Mouse (Mus musculus): ENCODE measurements around the gene Xylb.
A peak's percentile ranks its signal among the peaks of the same experiment; 100 is the strongest.

Gene Xylb

DNA sequence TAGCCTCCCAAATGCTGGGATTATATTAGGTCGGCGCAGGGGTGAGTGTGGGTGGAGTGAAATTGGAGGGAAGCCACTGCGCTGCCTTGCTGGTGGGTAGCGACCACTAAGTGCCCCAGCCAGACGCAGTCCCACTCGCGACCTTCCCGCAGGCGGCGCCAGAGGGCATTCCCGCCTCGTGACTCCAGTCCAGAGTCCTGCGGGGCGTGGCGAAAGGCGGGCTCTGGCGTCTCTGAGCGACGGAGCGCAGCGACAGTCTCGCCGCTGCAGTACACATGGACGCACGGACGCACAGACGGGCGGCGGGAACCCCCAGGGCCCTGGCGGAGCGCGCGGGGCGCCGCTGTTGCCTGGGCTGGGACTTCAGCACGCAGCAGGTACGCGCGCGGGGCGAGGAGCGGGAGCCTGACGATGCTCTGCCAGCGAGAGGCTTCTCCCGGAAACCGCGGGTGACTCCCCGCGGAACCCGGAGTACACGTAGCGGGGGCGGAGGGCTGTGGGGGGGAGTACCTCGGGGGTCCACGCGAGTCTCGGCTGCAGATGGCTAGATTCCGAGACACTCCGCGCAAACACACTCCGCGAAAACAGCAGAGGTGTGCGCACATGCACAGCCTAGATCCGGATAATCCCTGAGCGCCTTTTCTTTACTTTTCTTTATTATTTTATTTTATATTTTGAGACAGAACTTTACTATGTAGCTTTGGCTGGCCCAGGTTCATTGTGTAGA, at the start of gene Xylb:
Gene Xylb, plus strand, starts transcription at position 51 of the 727 bp plus-strand sequence.
- DNase-seq (ENCODE audit: low read depth), result peak; percentile 73

DNA sequence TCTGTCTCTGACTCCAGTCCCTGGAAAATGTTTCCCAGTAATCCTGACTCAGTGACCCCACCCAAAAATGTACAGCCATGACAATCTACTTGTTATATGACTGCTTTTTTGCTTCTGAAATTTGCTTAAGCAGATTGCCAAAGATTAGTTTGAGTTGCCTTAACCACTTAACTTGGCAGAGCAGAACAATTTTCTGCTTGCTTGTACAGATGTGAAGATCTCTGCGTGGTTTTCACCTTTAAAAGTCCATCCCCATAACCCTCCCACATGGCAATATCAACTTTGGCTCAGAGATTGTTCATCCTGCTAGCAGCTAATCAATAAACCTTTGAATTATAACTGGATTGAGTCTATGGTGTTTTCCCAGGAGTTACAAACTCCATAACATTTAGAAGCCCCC, 48.1 kb upstream of the Xylb start:
- DNase-seq (ENCODE audit: low read depth), result no peak

DNA sequence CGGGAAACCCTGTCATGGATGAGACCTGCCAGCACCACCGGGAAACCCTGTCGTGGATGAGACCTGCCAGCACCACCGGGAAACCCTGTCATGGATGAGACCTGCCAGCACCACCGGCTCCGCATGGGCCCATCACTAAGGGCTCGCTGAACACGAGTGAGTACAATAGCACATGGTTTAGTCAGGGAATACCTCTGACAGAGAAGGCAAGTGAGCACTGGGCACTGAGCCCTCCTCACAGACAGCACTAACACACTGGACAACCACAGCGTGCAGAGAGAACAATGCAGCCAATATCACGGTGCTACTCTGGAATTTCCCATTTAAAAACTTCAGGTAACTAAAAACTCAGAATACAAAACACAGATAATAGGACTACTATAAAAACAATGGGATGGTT, 44.1 kb upstream of the Xylb start:
- no peak for DNase-seq (ENCODE audit: low read depth)

DNA sequence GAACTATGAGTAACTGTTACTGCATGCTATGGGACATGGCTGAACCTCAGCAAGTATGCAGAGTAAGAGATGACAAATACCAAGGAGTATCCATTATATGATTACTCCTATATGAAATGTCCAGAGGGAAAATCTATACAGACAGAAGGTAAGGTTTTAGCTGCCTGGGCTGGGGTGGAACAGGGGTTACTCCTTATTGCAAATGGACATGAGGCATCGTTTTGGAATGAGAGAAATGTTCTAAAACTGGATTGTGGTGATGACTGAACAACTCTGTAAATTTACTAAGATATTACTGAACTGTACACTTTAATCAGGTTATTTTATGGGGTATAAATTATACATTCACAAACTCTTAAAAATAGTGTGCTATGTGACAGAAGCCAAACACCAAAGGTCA, 38.3 kb upstream of the Xylb start:
- no peak for DNase-seq (ENCODE audit: low read depth)

DNA sequence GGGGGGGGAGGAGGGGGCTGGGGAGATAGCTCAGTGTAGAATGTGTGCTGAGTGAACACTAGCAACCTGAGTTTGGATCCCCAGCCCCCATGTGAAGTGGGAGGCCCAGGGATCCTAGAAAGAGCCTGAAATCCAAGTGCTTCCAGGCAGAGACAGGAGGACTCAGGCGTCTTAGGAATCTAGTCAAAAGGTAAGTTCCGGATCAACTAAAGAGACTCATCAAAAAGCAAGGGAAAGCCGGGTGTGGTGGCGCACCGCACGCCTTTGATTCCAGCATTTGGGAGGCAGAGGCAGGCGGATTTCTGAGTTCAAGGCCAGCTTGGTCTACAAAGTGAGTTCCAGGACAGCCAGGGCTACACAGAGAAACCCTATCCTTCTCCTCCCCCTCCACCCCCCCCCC, 36.7 kb upstream of the Xylb start:
- no peak for DNase-seq (ENCODE audit: low read depth)

DNA sequence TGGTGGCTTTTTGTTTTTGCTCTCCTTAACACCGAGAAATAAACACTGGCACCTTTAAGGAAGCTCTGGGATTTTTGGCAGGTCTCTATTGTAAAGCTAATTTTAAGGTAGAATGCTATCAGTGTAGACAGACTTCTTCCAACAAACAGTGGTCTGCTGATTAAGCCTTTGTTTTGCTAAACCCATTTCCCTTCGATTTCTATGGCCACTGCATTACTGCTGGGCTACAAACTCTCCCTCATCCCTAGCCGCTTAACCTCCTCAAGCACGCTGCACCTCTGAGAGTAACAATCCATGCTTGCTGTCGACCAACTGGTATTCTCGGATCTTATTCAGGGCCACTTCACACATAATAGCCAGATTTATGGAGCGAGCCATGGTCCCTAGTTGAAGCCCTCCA, 36.2 kb upstream of the Xylb start:
- DNase-seq (ENCODE audit: low read depth), result peak; percentile 28

DNA sequence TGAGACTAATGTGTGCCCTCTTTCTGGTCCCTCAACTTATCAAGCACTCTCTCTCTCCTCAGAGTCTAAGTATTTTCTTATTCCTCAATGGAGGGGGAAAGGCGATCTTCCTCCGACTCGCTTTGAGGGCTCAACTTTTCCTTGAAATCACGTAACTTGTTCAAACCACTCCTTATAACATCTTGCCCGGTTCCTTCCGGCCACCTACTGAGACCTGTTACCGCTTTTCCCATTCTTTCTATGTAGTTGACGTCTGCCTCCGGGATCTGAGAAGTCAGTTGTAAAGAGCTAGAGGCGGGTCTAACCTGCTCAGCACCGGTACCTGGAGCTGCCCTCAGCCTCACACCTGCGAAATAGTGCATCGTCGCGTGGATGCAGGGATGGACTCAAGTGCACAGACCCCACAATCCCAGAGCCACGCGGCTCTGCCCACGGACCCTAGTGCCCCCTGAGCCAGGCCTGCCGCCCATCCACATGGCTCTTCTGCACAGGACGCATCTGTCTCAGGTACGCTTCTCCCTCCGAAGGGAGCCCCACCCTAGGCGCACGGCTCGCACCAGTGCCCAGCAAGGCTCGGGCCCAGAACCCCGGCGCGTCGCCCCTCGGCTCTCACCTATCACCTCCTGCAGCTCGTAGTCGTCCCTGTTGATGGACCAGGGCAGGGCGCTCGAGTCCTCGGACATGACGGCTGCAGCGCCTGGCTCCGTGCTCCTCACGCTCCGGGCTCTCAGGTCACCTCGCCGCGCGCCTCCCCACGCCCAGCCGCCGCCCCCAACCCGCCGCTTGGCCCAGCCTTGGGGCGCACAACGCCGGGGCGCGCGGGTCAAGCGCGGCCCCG, 35.6 kb upstream of the Xylb start:
- DNase-seq (ENCODE audit: low read depth), result peak; percentile 52

DNA sequence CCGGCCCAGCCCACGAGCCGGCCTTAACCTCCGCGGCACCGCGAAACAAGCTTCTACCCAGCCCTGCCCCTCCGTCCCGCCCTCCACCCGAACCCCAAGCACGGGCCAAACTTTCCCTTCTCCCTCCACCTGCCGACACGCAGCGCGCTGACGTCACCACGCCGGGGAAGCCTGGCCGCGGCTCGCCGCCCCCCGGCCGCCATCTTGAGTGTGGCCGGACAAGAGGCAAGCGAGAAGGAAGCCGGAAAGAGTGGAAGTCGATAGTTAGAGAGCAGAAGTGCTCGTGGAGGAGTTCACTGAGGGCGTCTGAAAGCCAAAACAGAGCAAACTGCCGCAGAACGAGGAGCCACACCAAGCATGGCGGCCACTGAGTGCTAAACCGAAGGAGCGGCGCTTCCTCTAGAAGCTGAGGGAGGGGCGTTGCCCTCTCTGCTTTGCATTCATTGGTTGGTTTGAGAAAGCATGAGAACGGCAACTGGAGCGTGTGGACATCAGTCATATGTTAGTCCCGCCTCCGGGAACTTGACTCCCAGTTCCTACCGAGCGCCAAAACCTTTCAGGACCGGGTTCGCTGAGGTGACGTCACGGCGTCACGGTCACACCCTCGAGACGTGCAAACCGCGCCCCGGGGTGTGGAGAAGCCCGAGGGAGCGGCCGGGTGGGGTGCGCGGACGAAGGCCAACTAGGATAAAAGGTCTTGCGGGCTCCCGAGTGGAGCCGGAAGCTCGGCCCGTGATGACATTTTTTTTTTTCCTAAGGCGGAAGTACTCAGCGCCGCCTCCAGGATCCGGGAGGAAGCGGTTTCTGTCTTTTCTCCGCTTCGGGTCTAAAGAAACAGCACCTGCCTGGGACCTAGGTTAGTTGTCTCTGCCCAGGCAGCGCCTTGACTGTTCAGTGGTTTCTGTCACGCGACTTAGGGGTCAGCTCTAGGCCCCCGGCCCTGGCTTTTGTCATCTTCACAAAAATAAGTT, 34.6 kb upstream of the Xylb start, which contains the start of gene Oxsr1:
Gene Oxsr1, minus strand, starts transcription at position 139 of the 971 bp plus-strand sequence.
- DNase-seq (ENCODE audit: low read depth), result peak; percentile 100

DNA sequence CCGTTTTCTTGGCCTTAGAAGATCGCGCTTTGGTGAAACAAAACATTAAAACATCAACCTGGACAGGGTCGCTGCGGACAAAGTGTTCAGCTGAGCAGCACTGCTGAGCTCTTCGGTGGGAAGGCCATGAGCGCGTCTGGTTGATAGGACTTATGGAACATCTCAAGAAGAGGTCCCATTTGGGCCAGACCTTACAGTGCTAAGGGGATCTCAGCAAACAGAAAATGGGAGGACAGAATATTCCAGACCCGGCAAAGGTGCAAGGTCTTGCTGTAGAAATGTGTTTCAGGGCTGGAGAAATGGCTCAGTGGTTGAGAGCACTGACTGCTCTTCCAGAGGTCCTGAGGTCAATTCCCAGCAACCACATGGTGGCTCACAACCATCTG, 33.9 kb upstream of the Xylb start:
- no peak for DNase-seq (ENCODE audit: low read depth)

DNA sequence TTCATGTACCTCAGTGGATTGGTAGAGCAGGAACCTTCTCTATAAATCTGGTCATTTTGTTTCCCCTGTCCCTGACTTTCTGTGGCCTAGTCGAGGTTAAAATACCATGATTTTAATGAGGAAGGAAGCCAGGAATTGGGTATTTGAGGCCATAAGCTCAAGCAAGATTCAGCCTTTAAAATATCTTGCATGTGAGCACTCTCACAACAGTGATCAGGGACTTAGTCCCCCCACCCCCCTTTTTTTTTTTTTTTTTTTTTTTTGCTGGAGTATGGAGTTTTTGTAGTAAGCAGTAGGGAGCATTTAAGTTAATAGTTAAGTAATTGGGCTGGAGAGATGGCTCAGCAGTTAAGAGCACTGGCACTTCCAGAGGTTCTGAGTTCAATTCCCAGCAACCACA, 33.1 kb upstream of the Xylb start:
- DNase-seq (ENCODE audit: low read depth), result no peak

DNA sequence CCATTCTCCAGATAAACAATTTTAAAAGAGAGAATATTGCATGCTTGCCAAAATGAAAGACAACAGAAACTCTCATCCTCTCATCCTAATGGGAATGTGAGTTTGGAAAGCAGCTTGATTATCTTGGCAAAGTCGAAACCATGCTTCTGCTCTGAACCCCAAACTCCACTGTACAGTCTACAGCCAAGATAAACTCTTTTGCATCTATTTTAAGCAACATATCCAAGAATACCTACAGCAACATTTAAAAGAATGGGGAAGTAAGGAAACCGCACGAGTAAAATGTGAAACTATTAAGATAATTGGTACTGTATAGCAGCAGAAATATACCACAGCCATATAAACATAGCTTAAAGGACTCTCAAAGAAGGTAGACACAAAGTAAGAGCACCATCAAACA, 28.7 kb upstream of the Xylb start:
- DNase-seq (ENCODE audit: low read depth), result no peak

DNA sequence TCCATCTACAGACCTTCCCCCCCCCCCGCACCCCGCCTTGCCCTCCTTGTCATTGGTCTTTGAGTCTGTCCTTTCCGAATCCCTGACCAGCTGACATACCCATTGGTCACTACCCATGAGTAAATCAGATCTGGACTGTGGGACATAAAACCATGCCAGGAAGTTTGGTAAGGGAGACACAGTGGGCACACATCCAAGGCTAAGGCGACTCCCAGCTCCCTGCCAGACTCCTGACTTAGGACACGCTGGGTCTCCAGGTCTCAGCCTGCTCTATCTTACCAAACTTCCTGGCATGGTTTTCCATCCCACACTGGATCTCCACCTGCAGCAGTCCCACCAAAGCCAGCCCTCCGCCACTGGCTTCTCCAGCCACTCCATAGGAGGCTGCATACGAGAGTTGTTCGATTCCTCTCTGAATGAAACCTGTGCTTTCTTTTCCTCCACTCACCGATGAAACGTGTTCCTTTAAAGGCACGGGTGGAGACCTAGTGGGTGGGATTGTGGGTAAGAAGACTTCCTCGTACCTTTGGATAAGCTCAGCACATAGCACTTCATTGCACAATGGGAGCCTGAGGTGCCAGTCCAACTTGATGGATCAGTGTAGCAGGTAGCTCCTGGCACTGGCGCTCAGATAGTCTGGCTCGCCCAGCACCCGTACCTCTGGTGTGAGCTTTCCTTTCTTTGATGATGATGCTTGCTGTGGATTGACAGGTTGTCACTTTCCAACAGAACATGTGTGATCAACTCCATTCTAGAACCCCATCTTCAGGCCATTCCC, 26.8 kb upstream of the Xylb start:
- DNase-seq (ENCODE audit: low read depth), result no peak

DNA sequence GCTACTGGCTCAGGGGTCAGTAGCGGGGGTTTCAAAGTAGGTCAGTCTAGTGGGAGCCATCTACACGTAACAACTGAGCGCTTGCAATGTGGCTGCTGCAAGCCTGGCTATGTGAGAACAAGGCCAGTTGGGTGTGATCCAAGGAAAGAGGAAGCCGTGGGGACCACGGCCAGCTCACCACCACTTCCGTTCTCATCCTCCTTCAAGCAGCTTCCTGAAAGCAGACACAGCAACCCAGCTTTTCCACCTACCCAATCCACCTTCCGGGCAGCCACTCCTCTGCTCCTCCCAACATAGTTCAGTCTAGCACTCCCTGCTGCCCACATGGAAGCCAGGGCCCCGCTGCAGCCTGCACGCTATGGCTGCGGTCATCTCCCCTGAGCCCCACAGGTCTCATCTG, 22.9 kb upstream of the Xylb start:
- peak; percentile 57 for DNase-seq (ENCODE audit: low read depth)

DNA sequence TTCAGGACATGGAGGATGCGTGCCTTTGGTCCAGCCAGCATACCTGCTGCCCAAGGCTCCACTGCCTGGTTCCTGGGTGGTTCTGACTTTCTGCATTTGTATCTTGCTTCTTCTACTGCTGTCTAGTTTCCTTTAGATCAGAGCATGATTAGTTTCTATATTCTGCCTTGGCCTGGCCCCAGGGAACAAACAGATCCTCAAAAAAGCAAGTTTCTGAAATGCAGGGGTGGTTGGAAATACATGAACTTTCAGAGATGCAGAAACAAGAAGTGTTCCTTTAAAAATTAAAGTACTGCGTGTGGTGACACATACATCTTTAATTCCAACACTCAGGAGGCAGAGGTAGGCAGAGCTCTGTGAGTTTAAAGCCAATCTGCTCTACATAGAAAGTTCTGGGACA, 22.3 kb upstream of the Xylb start:
- DNase-seq (ENCODE audit: low read depth), result peak; percentile 25

DNA sequence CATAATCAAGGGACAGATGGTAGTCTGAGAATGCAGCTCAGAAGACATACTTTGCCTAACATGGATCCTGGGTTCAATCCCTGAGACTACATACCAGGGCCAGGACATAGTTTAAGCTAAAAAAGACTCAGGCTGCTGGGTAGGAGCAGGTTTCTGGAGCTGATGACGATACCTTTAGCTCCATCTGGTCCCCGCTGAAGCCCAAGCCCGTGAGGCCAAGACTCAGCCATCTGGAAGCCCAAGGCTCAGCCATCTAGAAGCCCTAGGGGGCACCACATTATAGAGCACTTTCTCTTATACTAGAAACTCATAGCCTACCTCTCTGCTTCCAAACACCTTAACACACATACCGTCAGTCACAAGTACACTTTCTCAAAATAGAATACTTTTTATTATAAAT, 21.6 kb upstream of the Xylb start:
- no peak for DNase-seq (ENCODE audit: low read depth)

DNA sequence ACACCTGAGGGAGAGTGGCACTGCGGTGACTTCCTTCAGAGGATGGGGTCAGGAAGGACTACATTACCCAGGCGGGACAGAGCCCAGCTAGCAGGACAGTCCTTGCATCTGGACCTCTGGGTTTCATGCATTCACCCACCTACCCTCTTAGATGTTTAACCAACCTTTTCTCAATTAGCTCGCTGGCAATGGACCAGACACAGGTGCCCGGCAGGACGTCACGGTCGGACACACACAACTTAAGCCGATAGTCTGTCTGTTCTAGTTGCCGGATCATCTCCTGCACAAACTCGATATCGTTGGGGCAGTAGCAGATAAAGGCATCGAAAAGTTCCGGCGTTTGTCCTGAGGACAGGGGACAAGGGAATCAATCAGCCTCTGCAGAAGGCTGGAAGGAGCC, 19.3 kb upstream of the Xylb start:
- no peak for DNase-seq (ENCODE audit: low read depth)

DNA sequence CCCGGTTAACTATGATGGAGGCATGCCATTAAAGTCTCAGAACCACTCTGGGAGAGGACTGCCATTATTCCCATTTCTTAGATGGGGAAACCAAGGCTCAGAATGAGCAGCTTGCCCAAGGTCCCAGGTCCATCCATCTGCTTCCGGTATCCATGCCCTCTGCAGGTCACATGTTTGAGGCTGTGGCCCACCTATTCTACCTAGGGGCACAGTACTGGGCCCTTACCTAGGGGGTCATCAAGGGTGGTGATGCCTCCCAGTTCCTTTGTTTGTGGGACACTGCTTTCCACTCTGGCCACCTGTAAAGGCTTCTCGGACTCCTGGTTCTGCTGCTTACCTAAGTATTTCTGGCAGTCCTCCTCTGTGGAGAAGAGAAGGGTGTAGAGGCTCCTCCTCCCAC, 18.8 kb upstream of the Xylb start:
- DNase-seq (ENCODE audit: low read depth), result no peak

DNA sequence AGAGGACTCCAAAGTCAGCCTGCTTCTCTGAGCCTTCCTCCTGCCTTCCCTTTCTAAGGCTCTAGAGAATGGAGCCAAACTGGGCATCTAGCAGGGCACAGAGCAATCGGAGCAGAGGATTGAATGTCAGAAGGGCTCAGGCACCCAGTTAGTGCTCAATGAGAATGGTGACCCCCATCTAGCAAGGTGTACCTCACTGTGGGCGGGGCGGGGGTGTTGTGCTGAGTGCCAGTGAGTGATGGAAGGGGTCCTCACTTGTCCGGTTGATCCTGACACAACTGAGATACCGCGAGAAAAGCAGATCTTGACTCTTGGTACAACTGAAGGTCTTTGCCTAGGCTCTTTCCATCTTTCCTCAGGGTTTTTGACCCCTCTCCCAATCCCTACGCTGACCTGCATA, 18.1 kb upstream of the Xylb start:
- DNase-seq (ENCODE audit: low read depth), result no peak

DNA sequence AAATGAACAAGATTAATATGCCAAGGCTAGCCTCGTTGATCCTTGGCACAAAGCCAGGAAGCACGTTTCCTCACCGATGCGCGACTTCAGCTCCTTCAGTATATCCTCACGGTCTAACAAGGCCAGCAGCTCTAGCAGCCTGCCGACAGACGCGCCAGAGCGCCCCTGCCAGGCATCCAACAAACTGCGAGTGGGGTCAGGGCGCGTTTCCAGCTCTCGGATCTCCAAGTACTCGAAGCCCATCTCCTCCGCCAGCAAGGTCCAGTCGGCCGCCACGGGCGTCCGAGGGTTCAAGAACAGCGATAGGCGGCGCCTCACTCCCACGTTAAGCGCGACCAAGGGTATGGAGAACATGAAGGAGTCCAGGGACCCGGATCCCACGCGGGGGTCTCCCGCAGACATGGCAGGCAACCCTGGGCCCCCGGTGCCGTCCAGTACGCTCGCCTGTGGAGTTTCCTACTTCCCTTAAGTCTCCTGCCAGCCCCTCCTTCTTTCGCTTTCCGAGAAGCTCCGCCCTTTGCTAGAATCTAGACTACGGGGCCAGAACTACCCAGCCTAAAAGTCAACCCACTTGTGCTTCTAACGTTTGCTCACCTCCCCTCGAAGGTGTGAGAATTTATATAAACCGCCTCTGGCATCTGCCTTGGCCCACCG, 17.5 kb upstream of the Xylb start, which contains the start of gene Acaa1a:
Gene Acaa1a, plus strand, starts transcription at position 119 of the 654 bp plus-strand sequence.
- DNase-seq (ENCODE audit: low read depth), result peak; percentile 82

DNA sequence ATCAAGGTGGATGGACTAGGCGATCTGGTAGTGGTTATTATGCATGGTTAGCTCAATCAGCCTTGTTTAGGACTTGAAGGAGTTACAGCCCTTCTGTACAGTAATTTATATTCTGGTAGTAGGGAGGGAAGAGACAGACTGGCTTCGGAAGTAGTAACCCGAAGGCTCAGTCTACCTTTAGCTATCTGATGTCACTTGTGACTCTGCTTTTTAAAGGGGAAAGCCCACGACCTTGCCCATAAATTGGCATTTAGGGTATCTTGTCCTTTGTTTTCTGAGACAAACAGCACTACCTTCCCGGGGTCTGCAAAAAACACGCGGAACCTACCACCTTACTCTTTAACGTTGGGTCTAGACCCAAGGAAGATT, 17.0 kb upstream of the Xylb start:
- DNase-seq (ENCODE audit: low read depth), result no peak

All from naive thymus-derived CD4-positive, alpha-beta T cell, adult 2 months (primary cell).